Mouse (Mus musculus) heart, embryonic 16.5 days (tissue): ENCODE measurements around the gene Exosc5. TPM values are rescaled to one million over a fixed set of nuclear protein-coding genes. Genes with fewer than 3 reads are reported as not detected.

ENCODE experiments used
- ATAC-seq: fragments of 200-750 bp; cut with Nextera tagmentation; replicated peaks from 2 replicates; pipeline ENCODE4 v1.8.0; 2017; ENCODE audit warnings: moderate number of reproducible peaks; ENCODE audit not compliant: insufficient read depth, low FRiP score; ENCODE audit errors: extremely low read depth
- H3K27ac ChIP-seq: fragments of 300-500 bp; sonication (generic); 2 replicates; pipeline ENCODE4 v1.5.1; 2014; ENCODE audit warnings: mild to moderate bottlenecking, low read length, control low read depth, moderate library complexity
- H3K27me3 ChIP-seq: fragments of 300-500 bp; sonication (generic); 2 replicates; pipeline ENCODE4 v1.6.1; 2014; ENCODE audit warnings: low read length, mixed read lengths; ENCODE audit not compliant: control insufficient read depth, insufficient read depth
- H3K36me3 ChIP-seq: fragments of 300-500 bp; sonication (generic); 2 replicates; pipeline ENCODE4 v1.6.1; 2014; ENCODE audit not compliant: control insufficient read depth, insufficient read depth
- H3K4me1 ChIP-seq: fragments of 300-500 bp; sonication (generic); 2 replicates; pipeline ENCODE4 v1.6.1; 2014; ENCODE audit warnings: low read length, mixed read lengths; ENCODE audit not compliant: control insufficient read depth, insufficient read depth
- H3K4me2 ChIP-seq: fragments of 300-500 bp; sonication (generic); 2 replicates; pipeline ENCODE4 v1.6.1; 2014; ENCODE audit warnings: low read depth, mild to moderate bottlenecking, control low read depth, low read length
- H3K4me3 ChIP-seq: fragments of 300-500 bp; sonication (generic); 2 replicates; pipeline ENCODE4 v1.5.1; 2014; ENCODE audit warnings: mild to moderate bottlenecking, control low read depth, low read length
- H3K9ac ChIP-seq: fragments of 300-500 bp; sonication (generic); 2 replicates; pipeline ENCODE4 v1.6.1; 2014; ENCODE audit warnings: low read length, control low read depth
- H3K9me3 ChIP-seq: fragments of 300-500 bp; sonication (generic); replicated peaks from 2 replicates; pipeline ENCODE4 v1.6.1; 2016; ENCODE audit warnings: low read length; ENCODE audit not compliant: control insufficient read depth
- WGBS: fragments of 180-500 bp; shearing (Covaris S2); extraction: QIAGEN DNeasy Blood & Tissue Kit; methylation state at CpG from one replicate; pipeline ENCODE4 v1.1.7; 2014; 5-methylcytosine and 5-hydroxymethylcytosine counted together
- polyA plus RNA-seq: library from polyadenylated mRNA; unstranded; fragments of >200 nt; fragmentation: Nextera tagmentation; extraction: Ambion mirVana; gene quantifications from 2 replicates; pipeline ENCODE4 v1.2.1, GENCODE M21; 2015

Exosc5 gene
- polyA plus RNA-seq, 1 experiment from 2014 or later, result 44.6 TPM

DNA sequence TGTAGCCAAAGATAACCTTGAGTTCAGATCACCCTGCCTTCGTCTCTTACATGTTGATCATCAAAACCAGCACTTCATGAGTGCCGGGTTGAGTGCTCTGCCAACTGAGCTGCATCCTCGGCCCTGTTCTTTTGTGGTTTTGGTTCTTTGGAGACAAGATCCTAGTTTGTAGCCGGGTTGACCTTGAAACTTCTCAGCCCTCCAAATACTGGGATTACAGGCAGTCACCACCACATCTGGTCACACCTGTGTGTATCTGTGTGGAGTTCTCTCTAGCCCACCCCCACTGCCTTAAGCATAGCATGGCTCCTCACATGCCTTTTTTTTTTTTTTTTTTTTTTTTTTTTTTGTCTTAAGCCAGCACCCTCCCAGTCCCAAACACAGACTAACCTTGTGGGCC, 11.1 kb downstream of the Exosc5 start:
- Histone ChIP-seq H3K4me3 (no peak overlapping the region), H3K36me3 (peaks cover 9% of the 10 kb centered on the region), H3K4me1 (peaks cover 11% of the 10 kb centered on the region), H3K4me2 (no peak overlapping the region), H3K9ac (no peak overlapping the region), H3K9me3 (no peaks in the 10 kb centered on the region), H3K27me3 (peaks cover 17% of the 10 kb centered on the region), H3K27ac (no peak overlapping the region)
- WGBS, result 80% methylated on average over 4 of the region's 4 CpGs
- no peak for ATAC-seq

DNA sequence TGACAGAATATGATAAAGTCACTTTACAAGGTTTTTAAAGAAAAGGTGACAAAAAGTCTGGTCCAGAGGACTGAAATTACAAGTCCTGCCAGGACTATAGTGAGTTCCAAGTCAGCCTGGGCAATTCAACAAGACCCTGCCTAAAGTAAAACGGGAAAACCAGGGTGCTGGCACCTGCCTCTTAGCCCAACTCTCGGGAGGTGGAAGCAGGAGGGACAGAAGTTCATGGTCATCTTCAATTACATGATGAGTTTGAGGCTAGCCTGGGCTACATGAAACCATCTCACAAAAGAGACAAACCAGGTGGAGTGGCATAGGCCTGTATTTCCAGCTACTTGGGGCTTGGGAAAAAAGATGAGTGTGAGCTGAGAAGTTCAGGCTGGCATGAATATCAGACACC, 12.7 kb downstream of the Exosc5 start:
- no peak for ATAC-seq
- H3K9ac ChIP-seq, result no peak overlapping the region
- H3K4me3 ChIP-seq, result no peak overlapping the region
- 40% methylated on average over 2 of the region's 2 CpGs for WGBS
- peaks cover 23% of the 10 kb centered on the region for H3K4me1 ChIP-seq
- H3K36me3 ChIP-seq, result peaks cover 5% of the 10 kb centered on the region
- peaks cover 22% of the 10 kb centered on the region for H3K27me3 ChIP-seq
- H3K4me2 ChIP-seq, result no peak overlapping the region
- no peaks in the 10 kb centered on the region for H3K9me3 ChIP-seq
- H3K27ac ChIP-seq, result no peak overlapping the region

DNA sequence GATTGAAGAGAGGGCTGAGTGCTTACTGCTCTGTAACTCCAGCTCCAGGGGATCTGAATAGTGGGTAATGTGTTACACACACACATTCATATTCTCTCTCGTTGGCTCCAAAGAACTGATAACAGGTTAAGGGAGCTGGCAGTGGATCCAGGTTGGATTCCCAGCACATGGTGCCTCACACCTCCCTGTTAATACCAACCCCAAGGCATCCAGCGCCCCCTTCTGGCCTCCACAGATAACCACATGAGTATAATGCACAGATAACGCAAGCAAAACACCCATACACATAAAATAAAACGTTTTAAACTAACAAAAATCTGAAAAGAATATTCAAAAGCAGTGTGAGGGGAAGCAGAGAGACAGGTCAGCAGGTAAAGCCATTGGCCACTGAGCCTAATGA, 13.5 kb downstream of the Exosc5 start:
- H3K9me3 ChIP-seq, result no peaks in the 10 kb centered on the region
- H3K27me3 ChIP-seq, result peaks cover 22% of the 10 kb centered on the region
- H3K4me1 ChIP-seq, result peaks cover 25% of the 10 kb centered on the region
- H3K27ac ChIP-seq, result no peak overlapping the region
- no peak for ATAC-seq
- 47% methylated on average over 4 of the region's 4 CpGs for WGBS
- no peak overlapping the region for H3K4me2 ChIP-seq
- H3K9ac ChIP-seq, result no peak overlapping the region
- H3K4me3 ChIP-seq, result no peak overlapping the region
- 0 out of 2 replicates have a peak, but pooled peaks cover 3% of the 10 kb centered on the region for H3K36me3 ChIP-seq

DNA sequence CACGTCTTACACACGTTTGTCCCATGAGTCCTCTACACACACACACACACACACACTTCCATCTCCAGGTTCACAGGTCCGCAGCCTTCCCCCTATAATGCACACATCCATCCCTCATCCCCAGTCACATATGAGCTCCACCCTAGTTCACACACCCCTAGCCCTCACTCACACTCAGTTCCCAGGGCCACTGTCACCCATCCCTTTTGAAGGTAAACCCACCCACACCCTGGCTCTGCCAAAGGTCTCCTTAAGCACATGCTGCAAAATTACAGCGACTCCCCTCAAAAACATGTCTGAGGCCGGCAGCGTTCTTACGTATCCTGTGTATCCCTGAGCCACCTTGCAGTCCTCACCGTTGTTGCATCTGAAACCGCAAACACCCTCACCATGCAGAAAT, 15.3 kb downstream of the Exosc5 start:
- ATAC-seq, result no peak
- H3K36me3 ChIP-seq, result no peaks in the 10 kb centered on the region
- peaks cover 25% of the 10 kb centered on the region for H3K4me1 ChIP-seq
- 28% methylated on average over 9 of the region's 9 CpGs for WGBS
- peak overlapping the region; percentile 75 for H3K4me2 ChIP-seq
- no peaks in the 10 kb centered on the region for H3K9me3 ChIP-seq
- no peak overlapping the region for H3K27ac ChIP-seq
- no peak overlapping the region for H3K9ac ChIP-seq
- H3K4me3 ChIP-seq, result peak overlapping the region; percentile 46
- peaks cover 22% of the 10 kb centered on the region for H3K27me3 ChIP-seq

DNA sequence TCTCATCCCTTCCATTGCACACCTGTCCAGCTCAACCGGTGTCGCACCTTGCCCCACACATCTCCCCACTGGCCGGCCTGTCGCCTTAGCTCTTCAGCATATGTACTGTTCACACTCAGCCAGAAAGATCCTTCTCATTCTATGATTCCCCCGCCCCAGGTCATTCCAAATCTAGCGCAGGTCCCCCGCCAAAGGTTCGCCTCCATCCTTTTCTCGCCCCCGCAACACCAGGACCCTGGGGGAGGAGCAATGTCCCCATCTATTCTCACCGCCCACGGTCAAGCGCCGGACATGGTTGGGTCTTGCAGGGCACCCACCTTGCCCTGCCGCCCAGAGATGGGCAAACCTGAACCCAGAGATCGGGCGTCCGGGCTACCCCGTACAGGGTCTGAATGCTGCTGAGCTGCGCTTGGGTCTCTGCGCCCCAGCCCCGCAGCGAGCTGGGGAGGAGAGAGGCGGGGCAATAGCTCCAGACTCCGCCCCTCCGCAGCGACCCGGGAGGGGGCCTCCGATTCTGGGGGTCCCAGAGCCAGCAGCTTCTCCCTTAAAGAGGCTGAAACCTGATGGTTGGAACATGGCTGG, 15.8 kb downstream of the Exosc5 start, which contains the start of gene Tmem91:
Tmem91 (minus strand) TSS at position 448 of the 582 bp plus-strand sequence.
- no peak for ATAC-seq
- Histone ChIP-seq H3K4me2 (peak within 1 kb of the TSS; percentile 75), H3K9ac (peak within 1 kb of the TSS; percentile 53), H3K9me3 (no peaks in the 10 kb centered on the region), H3K27ac (no peak within 1 kb of the TSS), H3K27me3 (peaks cover 22% of the 10 kb centered on the region), H3K4me1 (peaks cover 25% of the 10 kb centered on the region), H3K4me3 (peak within 1 kb of the TSS; percentile 46), H3K36me3 (no peaks in the 10 kb centered on the region)
- WGBS, result 3% methylated on average over 29 of the region's 29 CpGs

DNA sequence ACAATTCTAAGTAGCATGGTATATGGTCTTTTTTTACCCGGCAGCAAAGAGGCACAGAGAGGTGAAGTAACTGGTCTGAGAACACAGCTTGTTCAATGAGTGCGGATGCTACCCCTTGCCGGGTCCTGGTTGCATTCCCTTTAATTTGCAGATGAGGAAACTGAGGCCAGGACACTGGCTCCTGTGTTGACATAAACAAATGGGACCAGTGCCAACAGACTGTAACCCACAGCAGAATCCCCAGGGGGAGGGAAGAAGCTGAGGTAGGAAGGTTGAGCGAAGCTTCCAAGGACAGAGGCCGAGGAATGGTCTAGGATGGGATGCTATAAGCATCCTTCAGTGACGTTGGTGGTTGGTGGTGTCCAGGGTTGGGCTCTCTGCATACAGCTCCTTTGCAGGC, 16.4 kb downstream of the Exosc5 start:
- H3K27ac ChIP-seq, result no peak overlapping the region
- no peak overlapping the region for H3K9ac ChIP-seq
- no peak for ATAC-seq
- H3K4me2 ChIP-seq, result peak overlapping the region; percentile 75
- H3K36me3 ChIP-seq, result no peaks in the 10 kb centered on the region
- H3K4me1 ChIP-seq, result peaks cover 30% of the 10 kb centered on the region
- 39% methylated on average over 6 of the region's 6 CpGs for WGBS
- no peak overlapping the region; the same call in 1 of the 2 replicates for H3K4me3 ChIP-seq
- H3K27me3 ChIP-seq, result peaks cover 22% of the 10 kb centered on the region
- H3K9me3 ChIP-seq, result no peaks in the 10 kb centered on the region

DNA sequence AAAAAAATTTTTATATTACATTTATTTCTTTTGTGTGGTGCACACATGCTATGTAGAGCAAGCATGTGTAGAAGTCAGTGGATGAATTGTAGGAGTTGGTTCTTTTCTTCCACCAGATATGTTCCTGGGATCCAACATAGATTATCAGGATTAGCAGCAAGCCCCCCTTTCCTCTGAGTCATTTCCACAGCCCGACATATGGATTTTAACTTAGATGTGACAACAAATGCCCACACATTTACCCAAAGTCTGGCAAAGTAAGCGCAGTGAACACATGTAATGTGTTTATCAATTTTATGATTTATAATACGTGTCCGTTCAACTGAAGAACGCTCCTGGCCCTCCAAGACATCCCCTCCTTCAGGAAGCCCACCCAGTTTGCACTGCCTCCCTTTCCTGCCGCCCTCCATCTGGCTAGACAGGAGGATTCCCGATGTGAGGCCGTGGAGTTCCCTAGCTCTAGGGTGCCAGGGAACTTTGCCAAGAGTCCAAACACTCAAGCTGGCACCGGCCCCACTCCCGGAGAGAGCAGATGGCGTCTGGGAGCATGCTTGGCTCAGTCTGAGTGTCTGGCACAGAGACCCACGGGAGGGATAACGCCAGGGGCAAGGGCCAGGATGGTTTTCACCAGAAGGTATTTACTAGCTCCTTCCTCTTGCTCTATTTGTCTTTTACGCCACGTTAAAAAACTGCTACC, 17.3 kb downstream of the Exosc5 start:
- Histone ChIP-seq H3K9ac (no peak overlapping the region), H3K4me1 (peaks cover 31% of the 10 kb centered on the region), H3K4me2 (no peak overlapping the region), H3K27ac (peak overlapping the region; percentile 42), H3K9me3 (no peaks in the 10 kb centered on the region), H3K36me3 (no peaks in the 10 kb centered on the region), H3K4me3 (no peak overlapping the region), H3K27me3 (peaks cover 22% of the 10 kb centered on the region)
- 39% methylated on average over 15 of the region's 15 CpGs for WGBS
- peak; percentile 11; the same call in 1 of the 2 replicates for ATAC-seq

DNA sequence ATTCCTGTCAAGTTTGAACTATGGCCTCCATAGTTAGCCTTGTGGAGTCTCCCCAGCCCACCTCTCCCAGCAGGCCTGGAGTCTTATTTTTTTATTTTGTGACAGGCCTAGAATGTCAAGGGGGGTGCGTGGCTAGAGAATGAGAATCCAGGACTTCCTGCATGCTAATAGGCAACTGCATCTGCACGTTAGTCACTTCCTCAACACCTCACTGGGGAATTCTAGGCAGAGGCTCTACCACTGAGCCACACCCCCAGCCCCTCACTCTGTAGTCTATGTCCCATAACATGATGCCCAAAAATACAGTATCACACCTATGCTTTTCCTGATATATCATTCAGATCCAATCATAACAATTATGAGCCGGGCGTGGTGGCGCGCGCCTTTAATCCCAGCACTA, 18.0 kb downstream of the Exosc5 start:
- no peaks in the 10 kb centered on the region for H3K36me3 ChIP-seq
- no peak overlapping the region for H3K4me2 ChIP-seq
- peaks cover 31% of the 10 kb centered on the region for H3K4me1 ChIP-seq
- no peak for ATAC-seq
- H3K9ac ChIP-seq, result no peak overlapping the region
- WGBS, result 89% methylated on average over 7 of the region's 7 CpGs
- H3K27me3 ChIP-seq, result peaks cover 22% of the 10 kb centered on the region
- peak overlapping the region; percentile 42; the same call in 1 of the 2 replicates for H3K27ac ChIP-seq
- no peaks in the 10 kb centered on the region for H3K9me3 ChIP-seq
- H3K4me3 ChIP-seq, result no peak overlapping the region

DNA sequence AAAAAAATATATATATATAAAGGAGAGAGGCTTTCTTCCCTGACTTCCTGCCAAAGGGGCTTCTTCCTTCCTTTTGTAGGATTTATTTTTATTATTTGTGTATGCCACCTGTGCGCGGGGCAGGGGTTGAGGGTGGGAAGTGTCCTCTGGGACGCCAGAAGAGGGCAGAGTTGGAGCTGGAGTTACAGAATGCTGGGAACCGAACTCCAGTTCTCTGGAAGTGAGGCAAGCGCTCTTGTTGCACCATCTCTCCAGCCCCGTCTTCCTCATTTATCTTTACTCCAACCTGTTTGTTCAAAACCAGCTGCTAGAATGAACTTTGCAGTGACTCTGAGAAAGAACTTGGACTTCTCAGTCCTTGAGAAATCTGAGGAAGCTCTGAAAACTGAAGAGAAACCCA, 21.0 kb downstream of the Exosc5 start:
- Histone ChIP-seq H3K36me3 (no peaks in the 10 kb centered on the region), H3K4me1 (peaks cover 30% of the 10 kb centered on the region), H3K27ac (peak overlapping the region; percentile 90), H3K4me3 (peak overlapping the region; percentile 75), H3K27me3 (peaks cover 7% of the 10 kb centered on the region), H3K9ac (peak overlapping the region; percentile 75), H3K4me2 (peak overlapping the region; percentile 84), H3K9me3 (no peaks in the 10 kb centered on the region)
- 4% methylated on average over 6 of the region's 6 CpGs for WGBS
- ATAC-seq, result no peak
